Mouse (Mus musculus): ENCODE measurements around the gene Pithd1. TPM values are rescaled to one million over a fixed set of nuclear protein-coding genes. Genes with fewer than 3 reads are reported as not detected.

The Pithd1 gene
- polyA plus RNA-seq, 1 experiment from 2014 or later, result 68.3 TPM

DNA sequence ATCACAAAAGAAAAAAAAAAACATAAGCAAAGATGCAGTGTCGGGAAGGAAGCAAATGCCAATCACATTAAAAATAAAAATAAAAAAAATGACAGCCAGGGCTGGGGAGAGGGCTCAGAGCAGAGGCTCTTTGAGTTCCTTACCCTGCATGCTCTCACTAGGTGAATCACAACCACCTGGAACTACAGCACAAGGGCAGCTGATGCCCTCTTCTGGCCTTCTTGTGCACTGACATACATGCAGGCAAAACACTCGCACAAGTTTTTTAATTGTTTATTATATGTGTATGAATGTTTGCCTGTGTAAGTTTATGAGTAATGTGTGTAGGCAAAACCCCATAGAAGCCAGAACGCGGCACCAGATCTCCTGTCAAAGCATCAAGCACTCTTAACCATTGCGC, 55.2 kb downstream of the Pithd1 start:
- H3K27ac ChIP-seq (ENCODE audit: low read length), result no peak overlapping the region
- no peaks in the 10 kb centered on the region for H3K27me3 ChIP-seq (ENCODE audit: control insufficient read depth, insufficient read depth, low read depth, low read length)
- peaks cover 8% of the 10 kb centered on the region; the same call in 1 of the 2 replicates for H3K36me3 ChIP-seq (ENCODE audit: control insufficient read depth, insufficient read depth, low read length)
- no peaks in the 10 kb centered on the region for H3K4me1 ChIP-seq (ENCODE audit: control insufficient read depth, insufficient read depth, low read length)
- 65% methylated on average over 5 of the region's 5 CpGs for WGBS
- ATAC-seq, result no peak
- H3K4me3 ChIP-seq (ENCODE audit: low read depth, low read length), result no peak overlapping the region
- no peak overlapping the region for H3K9ac ChIP-seq (ENCODE audit: low read depth, low read length)
- H3K9me3 ChIP-seq (replicated peaks; ENCODE audit: control insufficient read depth, low read length, poor library complexity, severe bottlenecking), result no peaks in the 10 kb centered on the region
- H3K4me2 ChIP-seq (ENCODE audit: low read length), result no peak overlapping the region

DNA sequence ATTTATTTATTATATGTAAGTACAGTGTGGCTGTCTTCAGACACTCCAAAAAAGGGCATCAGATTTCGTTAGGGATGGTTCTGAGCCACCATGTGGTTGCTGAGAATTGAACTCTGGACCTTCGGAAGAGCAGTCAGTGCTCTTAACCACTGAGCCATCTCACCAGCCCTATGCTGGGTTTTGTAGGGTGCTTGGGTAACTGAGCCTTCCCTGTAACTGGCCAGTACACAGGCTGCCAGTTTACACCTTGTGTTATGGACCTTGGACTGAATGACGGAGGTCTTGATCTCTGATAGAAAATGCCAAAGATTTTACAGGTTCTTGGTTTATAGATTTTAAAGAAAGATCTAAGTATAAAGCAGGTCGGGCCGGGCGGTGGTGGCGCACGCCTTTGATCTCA, 56.8 kb downstream of the Pithd1 start:
- WGBS, result 95% methylated on average over 8 of the region's 8 CpGs
- peaks cover 14% of the 10 kb centered on the region; the same call in 1 of the 2 replicates for H3K36me3 ChIP-seq (ENCODE audit: control insufficient read depth, insufficient read depth, low read length)

DNA sequence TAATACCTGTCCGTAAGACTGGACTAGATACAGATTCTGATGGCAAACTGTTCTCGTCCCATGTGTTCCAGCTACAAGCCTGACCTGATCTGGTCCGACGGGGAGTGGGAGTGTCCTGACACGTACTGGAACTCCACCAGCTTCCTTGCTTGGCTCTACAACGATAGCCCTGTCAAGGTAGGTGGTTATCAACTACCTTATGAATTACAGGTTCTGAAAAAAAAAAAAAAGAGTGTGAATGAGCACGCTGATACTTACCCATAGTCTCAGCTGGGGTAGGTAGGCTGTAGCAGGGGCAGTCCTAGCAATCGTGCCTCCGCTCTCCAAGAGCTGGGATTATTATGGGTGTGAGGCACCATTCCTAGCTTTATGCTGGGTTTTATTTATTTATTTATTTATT, 57.2 kb downstream of the Pithd1 start:
- H3K27ac ChIP-seq (ENCODE audit: low read length), result no peak overlapping the region
- H3K4me3 ChIP-seq (ENCODE audit: low read depth, low read length), result no peak overlapping the region
- H3K36me3 ChIP-seq (ENCODE audit: control insufficient read depth, insufficient read depth, low read length), result peaks cover 14% of the 10 kb centered on the region; the same call in 1 of the 2 replicates
- 94% methylated on average over 9 of the region's 9 CpGs for WGBS
- ATAC-seq, result no peak
- H3K9me3 ChIP-seq (replicated peaks; ENCODE audit: control insufficient read depth, low read length, poor library complexity, severe bottlenecking), result no peaks in the 10 kb centered on the region
- no peak overlapping the region for H3K9ac ChIP-seq (ENCODE audit: low read depth, low read length)
- no peaks in the 10 kb centered on the region for H3K27me3 ChIP-seq (ENCODE audit: control insufficient read depth, insufficient read depth, low read depth, low read length)
- H3K4me2 ChIP-seq (ENCODE audit: low read length), result no peak overlapping the region
- H3K4me1 ChIP-seq (ENCODE audit: control insufficient read depth, insufficient read depth, low read length), result no peaks in the 10 kb centered on the region

More for the DNA sequence above, 56.8 kb downstream of the Pithd1 start:
- no peak overlapping the region for H3K27ac ChIP-seq (ENCODE audit: low read length)
- H3K4me1 ChIP-seq (ENCODE audit: control insufficient read depth, insufficient read depth, low read length), result no peaks in the 10 kb centered on the region
- no peaks in the 10 kb centered on the region for H3K9me3 ChIP-seq (replicated peaks; ENCODE audit: control insufficient read depth, low read length, poor library complexity, severe bottlenecking)
- no peak overlapping the region for H3K4me3 ChIP-seq (ENCODE audit: low read depth, low read length)
- ATAC-seq, result no peak
- no peak overlapping the region for H3K4me2 ChIP-seq (ENCODE audit: low read length)
- no peaks in the 10 kb centered on the region for H3K27me3 ChIP-seq (ENCODE audit: control insufficient read depth, insufficient read depth, low read depth, low read length)
- H3K9ac ChIP-seq (ENCODE audit: low read depth, low read length), result no peak overlapping the region

DNA sequence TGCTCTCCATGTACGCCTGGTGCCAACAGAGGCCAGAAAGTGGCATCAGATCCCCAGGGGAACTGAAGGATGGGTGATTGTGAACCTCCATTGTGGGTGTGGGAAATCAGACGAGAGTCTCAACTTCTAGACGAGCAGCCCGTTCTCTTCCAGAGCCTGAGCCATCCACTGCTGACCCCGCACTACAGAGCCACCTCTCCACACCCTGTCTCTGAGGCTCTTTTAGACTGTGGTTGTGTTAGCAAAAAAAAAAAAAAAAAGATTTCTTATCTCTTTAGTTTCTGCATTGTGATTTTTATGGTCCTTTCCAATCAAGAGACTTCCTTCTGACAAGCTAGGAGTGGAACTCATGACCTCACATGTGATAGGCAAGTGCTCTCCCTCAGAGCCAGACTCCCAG, 57.7 kb downstream of the Pithd1 start:
- Histone ChIP-seq H3K27ac (ENCODE audit: low read length) (no peak overlapping the region), H3K36me3 (ENCODE audit: control insufficient read depth, insufficient read depth, low read length) (peaks cover 10% of the 10 kb centered on the region; the same call in 1 of the 2 replicates), H3K9me3 (replicated peaks; ENCODE audit: control insufficient read depth, low read length, poor library complexity, severe bottlenecking) (no peaks in the 10 kb centered on the region), H3K4me3 (ENCODE audit: low read depth, low read length) (no peak overlapping the region), H3K4me2 (ENCODE audit: low read length) (no peak overlapping the region), H3K27me3 (ENCODE audit: control insufficient read depth, insufficient read depth, low read depth, low read length) (no peaks in the 10 kb centered on the region), H3K9ac (ENCODE audit: low read depth, low read length) (no peak overlapping the region), H3K4me1 (ENCODE audit: control insufficient read depth, insufficient read depth, low read length) (no peaks in the 10 kb centered on the region)
- 89% methylated on average over 5 of the region's 5 CpGs for WGBS
- ATAC-seq, result no peak

DNA sequence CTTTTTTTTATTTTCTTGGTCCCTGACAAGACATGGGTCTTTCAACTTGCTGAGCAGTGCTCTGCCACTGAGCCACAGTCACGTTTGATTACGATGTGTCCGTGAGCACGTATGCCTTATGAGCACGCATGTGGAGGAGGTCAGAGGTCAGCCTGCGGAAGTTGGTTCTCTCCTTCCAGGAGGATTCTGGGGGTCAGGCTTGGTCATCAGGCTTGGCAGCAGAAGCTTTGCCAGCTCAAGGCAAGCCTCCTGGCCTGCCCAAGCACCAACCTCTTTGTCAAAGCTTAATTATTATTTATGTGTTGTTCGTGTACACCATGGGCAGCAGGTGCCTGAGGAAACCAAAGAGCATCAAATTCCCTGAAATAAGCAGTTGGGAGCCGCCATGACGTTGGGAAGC, 58.7 kb downstream of the Pithd1 start:
- WGBS, result 87% methylated on average over 9 of the region's 9 CpGs
- no peaks in the 10 kb centered on the region for H3K4me1 ChIP-seq (ENCODE audit: control insufficient read depth, insufficient read depth, low read length)

DNA sequence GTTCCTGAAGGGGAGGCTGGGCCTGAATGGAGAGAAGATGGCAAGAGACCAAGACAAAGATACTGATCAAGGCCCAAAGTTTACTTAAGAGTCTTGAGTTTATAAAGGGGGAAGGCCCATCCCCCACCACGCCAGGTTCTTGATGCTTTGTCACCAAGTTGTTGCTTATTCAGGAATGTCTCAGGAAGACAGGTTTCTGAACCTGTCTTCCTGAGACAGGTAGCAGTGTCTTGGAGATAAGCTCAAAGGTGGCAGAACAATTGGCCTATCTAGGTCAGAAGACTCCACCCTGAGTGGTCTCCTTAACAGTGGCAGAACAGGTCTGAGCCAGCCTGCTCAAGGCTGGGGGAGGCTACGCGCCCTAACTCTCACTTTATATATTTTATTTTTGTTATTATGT, 60.2 kb downstream of the Pithd1 start:
- H3K36me3 ChIP-seq (ENCODE audit: control insufficient read depth, insufficient read depth, low read length), result peaks cover 5% of the 10 kb centered on the region; the same call in 1 of the 2 replicates
- H3K27ac ChIP-seq (ENCODE audit: low read length), result no peak overlapping the region
- 88% methylated on average over 3 of the region's 3 CpGs for WGBS
- no peak overlapping the region for H3K4me3 ChIP-seq (ENCODE audit: low read depth, low read length)
- ATAC-seq, result no peak
- H3K4me1 ChIP-seq (ENCODE audit: control insufficient read depth, insufficient read depth, low read length), result peaks cover 2% of the 10 kb centered on the region
- H3K4me2 ChIP-seq (ENCODE audit: low read length), result no peak overlapping the region
- no peaks in the 10 kb centered on the region for H3K9me3 ChIP-seq (replicated peaks; ENCODE audit: control insufficient read depth, low read length, poor library complexity, severe bottlenecking)
- no peaks in the 10 kb centered on the region for H3K27me3 ChIP-seq (ENCODE audit: control insufficient read depth, insufficient read depth, low read depth, low read length)
- no peak overlapping the region for H3K9ac ChIP-seq (ENCODE audit: low read depth, low read length)

More for the DNA sequence above, 58.7 kb downstream of the Pithd1 start:
- Histone ChIP-seq H3K27ac (ENCODE audit: low read length) (no peak overlapping the region), H3K4me3 (ENCODE audit: low read depth, low read length) (no peak overlapping the region), H3K9me3 (replicated peaks; ENCODE audit: control insufficient read depth, low read length, poor library complexity, severe bottlenecking) (no peaks in the 10 kb centered on the region), H3K36me3 (ENCODE audit: control insufficient read depth, insufficient read depth, low read length) (peaks cover 7% of the 10 kb centered on the region; the same call in 1 of the 2 replicates), H3K9ac (ENCODE audit: low read depth, low read length) (no peak overlapping the region), H3K27me3 (ENCODE audit: control insufficient read depth, insufficient read depth, low read depth, low read length) (no peaks in the 10 kb centered on the region), H3K4me2 (ENCODE audit: low read length) (no peak overlapping the region)
- no peak for ATAC-seq

DNA sequence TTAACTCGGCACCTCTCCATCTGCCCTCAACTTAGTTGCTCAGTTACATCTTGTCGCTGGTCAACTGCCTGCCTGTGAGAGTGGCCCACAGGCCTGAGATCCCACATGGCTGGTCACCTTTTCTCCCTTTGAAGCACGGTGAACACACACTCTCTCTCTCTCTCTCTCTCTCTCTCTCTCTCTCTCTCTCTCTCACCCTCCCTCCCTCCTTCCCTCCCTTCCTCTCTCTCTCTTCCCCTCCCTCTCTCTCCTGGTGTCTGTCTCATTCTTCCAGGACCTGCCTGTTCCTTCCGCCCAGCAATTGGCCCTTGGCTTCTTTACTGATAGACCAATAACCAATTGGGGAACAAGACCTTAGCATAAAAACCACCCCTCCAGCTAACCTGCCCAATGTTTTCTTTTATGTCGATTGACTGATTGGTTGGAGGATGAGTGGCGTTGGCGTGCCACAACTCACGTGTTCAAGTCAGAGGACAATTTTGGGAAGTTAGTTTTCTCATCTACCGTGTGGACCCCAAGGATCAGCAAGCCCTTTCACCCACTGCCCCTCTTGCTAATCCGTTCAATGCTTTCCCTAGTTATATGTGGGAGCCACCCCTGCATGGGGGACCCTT, 60.8 kb downstream of the Pithd1 start:
- Histone ChIP-seq H3K9ac (ENCODE audit: low read depth, low read length) (no peak overlapping the region), H3K4me3 (ENCODE audit: low read depth, low read length) (no peak overlapping the region), H3K27ac (ENCODE audit: low read length) (no peak overlapping the region), H3K4me2 (ENCODE audit: low read length) (no peak overlapping the region), H3K4me1 (ENCODE audit: control insufficient read depth, insufficient read depth, low read length) (peaks cover 8% of the 10 kb centered on the region), H3K9me3 (replicated peaks; ENCODE audit: control insufficient read depth, low read length, poor library complexity, severe bottlenecking) (no peaks in the 10 kb centered on the region), H3K27me3 (ENCODE audit: control insufficient read depth, insufficient read depth, low read depth, low read length) (no peaks in the 10 kb centered on the region), H3K36me3 (ENCODE audit: control insufficient read depth, insufficient read depth, low read length) (peaks cover 5% of the 10 kb centered on the region; the same call in 1 of the 2 replicates)
- ATAC-seq, result no peak
- 88% methylated on average over 10 of the region's 10 CpGs for WGBS

Other genes starting within 250 kb of the Pithd1 start
- gene Myom3, start 227.5 kb downstream of the Pithd1 start, polyA plus RNA-seq (2015; fragmentation: Nextera tagmentation; extraction: Ambion mirVana), result 0.45 and 0.57 TPM in 2 replicates
- 190 and 211 TPM in 2 replicates for gene Srsf10, start 131.5 kb downstream of the Pithd1 start, polyA plus RNA-seq (2015; fragmentation: Nextera tagmentation; extraction: Ambion mirVana)
- gene Pnrc2, start 113.4 kb downstream of the Pithd1 start, polyA plus RNA-seq (2015; fragmentation: Nextera tagmentation; extraction: Ambion mirVana), result 94.2 and 97.5 TPM in 2 replicates
- gene Cnr2, start 91.9 kb downstream of the Pithd1 start, polyA plus RNA-seq (2015; fragmentation: Nextera tagmentation; extraction: Ambion mirVana), result 0.06 and 0.14 TPM in 2 replicates
- 66.0 and 70.1 TPM in 2 replicates for gene Fuca1, start 66.5 kb downstream of the Pithd1 start, polyA plus RNA-seq (2015; fragmentation: Nextera tagmentation; extraction: Ambion mirVana)
- 59.3 and 68.6 TPM in 2 replicates for gene Hmgcl, start 40.8 kb downstream of the Pithd1 start, polyA plus RNA-seq (2015; fragmentation: Nextera tagmentation; extraction: Ambion mirVana)
- gene Gale, start 23.5 kb downstream of the Pithd1 start, polyA plus RNA-seq (2015; fragmentation: Nextera tagmentation; extraction: Ambion mirVana), result 41.2 and 47.7 TPM in 2 replicates
- gene Lypla2, start 14.6 kb downstream of the Pithd1 start, polyA plus RNA-seq (2015; fragmentation: Nextera tagmentation; extraction: Ambion mirVana), result 209 and 230 TPM in 2 replicates
- gene Eloa, start 34.5 kb upstream of the Pithd1 start, polyA plus RNA-seq (2015; fragmentation: Nextera tagmentation; extraction: Ambion mirVana), result 26.7 and 28.7 TPM in 2 replicates
- 245 and 251 TPM in 2 replicates for gene Rpl11, start 66.2 kb upstream of the Pithd1 start, polyA plus RNA-seq (2015; fragmentation: Nextera tagmentation; extraction: Ambion mirVana)
- gene Id3, start 156.2 kb upstream of the Pithd1 start, polyA plus RNA-seq (2015; fragmentation: Nextera tagmentation; extraction: Ambion mirVana), result 110 and 114 TPM in 2 replicates
- gene E2f2, start 185.1 kb upstream of the Pithd1 start, polyA plus RNA-seq (2015; fragmentation: Nextera tagmentation; extraction: Ambion mirVana), result 1.4 and 1.6 TPM in 2 replicates
- 4.5 and 5.1 TPM in 2 replicates for gene Asap3, start 219.1 kb upstream of the Pithd1 start, polyA plus RNA-seq (2015; fragmentation: Nextera tagmentation; extraction: Ambion mirVana)